Mouse (Mus musculus) liver, embryonic 14.5 days (tissue): ENCODE data around the gene Ric1.

Source experiments
- CTCF ChIP-seq: IDR thresholded peaks from 2 replicates; pipeline ENCODE4 v1.5.1; 2016; ENCODE audit warnings: antibody characterized with exemption, low read depth, control low read depth
- EP300 ChIP-seq: IDR thresholded peaks from 2 replicates; pipeline ENCODE4 v1.6.1; 2016; ENCODE audit warnings: antibody characterized with exemption, low read depth

- TF ChIP-seq EP300 = no peak
- no peak for TF ChIP-seq CTCF
Measured at GRCm38 (mm10) chr19:29491467-29491866, 30.6 kb upstream of the Ric1 start.
